Mouse (Mus musculus) liver, embryonic 14.5 days (tissue): ENCODE data around the gene Olfr284.

Experiments used
- CTCF ChIP-seq: IDR thresholded peaks from 2 replicates; pipeline ENCODE4 v1.5.1; 2016; ENCODE audit warnings: antibody characterized with exemption, low read depth, control low read depth
- EP300 ChIP-seq: IDR thresholded peaks from 2 replicates; pipeline ENCODE4 v1.6.1; 2016; ENCODE audit warnings: antibody characterized with exemption, low read depth

- peak; percentile 31 for TF ChIP-seq CTCF
- TF ChIP-seq EP300: no peak
Observed at GRCm38 (mm10) chr15:98315703-98316102, 25.1 kb downstream of the Olfr284 start.
